Mouse (Mus musculus) MN1 (cell line): ENCODE results near the gene Nedd9.

Source experiments
- DNase-seq: peaks from one replicate; pipeline ENCODE4 v3.0.0-alpha.2; 2016; ENCODE audit warnings: low spot score

The Nedd9 gene

DNA sequence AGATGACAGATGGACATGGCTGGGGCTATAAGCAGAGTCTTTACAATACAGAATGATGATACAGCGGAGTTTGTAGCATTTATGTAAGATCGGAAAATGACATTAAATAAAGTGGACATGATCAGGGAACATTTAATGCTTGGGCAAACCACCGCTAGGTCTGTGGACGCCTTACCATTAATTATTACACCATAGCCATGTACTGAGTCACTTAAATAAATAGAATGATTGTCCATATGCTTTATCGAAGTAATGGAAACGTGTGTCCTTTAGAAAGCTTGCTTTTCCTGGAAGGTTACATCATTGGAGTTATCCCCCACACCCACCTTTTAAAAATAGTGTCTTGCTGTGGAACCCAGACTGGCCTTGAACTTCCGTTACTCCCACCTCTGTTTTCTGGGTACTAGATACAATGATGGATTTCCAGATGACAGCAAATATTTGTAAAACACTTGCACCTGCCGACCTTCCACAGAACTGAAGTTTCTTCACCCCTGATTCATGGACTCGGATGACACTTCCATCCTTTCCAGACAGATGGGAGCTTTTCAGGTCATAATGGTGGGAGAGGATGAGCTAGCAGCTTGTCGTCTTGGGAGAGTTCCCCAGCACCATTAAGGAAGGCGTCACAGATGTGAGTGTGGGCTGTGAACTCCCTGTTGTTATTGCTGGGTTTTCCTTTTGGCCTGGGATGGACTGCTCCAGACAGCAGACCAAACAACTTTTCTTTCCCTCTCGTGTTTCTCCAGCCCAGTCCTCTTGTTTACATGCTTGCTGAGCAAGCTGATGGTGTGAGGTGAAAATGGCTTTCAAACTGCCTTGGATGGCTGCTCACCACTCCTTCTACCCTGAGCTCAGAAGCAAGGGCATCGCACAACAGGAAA is 76.7 kb downstream of the Nedd9 start:
- DNase-seq, result no peak

DNA sequence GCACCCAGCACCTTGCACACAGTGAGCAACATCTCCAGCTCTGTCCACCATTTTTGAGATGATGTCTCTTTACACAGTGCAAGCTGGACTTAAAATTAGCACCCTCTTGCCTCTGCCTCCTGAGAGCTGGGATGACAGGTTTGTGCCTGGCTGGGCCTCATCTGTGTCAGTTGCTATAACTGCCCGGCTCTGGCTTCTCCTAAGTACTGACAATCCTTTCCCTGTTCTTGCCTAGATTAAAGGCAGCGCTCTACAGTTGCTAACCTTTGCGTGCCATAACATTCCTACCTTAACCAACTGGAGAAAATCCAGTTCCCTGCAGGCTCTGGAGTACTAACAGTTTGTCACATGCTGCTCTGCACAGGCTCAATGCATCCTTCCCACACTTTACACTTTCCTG is 77.9 kb downstream of the Nedd9 start:
- DNase-seq, result no peak

DNA sequence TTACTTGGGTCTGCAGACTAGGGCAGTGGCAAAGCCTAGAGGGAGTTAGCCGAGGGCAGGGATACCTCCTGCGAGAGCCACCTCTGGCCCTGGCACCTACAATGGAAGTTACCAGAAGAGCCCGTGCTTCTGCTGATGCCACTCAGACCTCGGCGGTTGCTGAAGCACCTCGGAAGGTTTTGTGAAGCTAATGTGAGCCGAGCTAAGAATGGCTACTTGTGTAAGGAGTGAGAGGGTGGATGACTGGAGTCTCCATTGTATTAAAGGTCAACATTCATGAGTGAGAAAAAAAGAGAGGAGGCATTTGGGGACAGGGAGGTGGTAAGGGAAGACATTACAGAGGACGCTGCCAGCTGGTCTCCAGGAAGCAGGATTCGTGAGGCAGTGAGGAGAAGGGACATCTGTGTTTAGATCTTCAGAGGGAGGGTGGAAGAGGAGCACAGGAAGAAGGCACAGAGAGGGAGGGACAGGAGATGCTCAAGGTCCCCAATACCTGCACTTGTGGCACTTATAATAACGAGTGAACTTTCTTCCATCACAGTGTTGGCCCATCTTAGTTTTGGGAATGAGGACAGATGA is 78.7 kb downstream of the Nedd9 start:
- no peak for DNase-seq

DNA sequence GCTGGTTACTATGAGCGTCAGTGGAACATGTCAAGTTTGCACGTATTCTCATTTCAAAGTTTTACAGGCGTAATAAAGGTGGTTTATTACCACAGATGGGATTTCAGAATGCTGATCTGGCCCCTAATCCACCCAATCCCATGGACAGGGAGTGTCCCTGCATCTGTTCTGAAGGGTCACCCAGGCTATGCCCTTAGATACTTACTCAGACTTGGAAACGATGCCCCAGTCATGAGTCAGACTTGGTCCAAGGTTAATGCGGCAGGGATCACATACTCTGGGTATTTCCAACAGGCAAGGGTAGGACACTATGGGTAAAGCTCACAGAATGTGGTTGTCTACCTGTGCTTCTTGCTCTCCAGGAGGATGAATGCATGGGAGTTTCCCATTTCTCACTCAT is 82.2 kb downstream of the Nedd9 start:
- no peak for DNase-seq

- DNase-seq, result no peak
These were observed 83.3 kb downstream of the Nedd9 start for GRCm38 (mm10) chr13:41403838-41404237.

DNA sequence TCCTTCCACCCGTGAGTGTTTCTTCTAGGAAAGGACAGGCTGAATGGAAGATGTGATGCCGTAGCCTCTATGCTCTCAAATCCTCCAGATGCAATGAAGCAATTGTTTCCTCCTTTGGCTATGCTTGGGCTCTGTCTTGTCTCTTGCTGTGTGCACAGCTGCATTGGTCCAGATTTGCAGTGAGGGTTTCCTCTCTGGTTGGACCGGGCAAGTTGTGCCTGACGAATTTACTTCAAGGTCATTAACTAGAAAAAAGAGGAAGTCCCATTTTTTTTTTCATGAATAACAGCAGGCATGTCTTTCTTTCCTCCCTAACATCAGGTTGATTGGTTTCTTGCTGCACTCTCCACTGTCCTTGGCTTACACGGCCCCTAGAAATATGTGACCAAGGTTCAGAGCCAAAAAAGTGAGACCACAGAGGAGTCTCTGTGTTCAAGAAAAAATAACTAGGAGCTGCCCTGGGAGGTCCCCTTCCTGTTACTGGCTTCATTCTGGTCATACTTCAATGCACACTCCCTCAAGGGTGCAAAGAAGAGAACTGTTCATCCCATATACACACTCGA is 84.6 kb downstream of the Nedd9 start:
- no peak for DNase-seq

DNA sequence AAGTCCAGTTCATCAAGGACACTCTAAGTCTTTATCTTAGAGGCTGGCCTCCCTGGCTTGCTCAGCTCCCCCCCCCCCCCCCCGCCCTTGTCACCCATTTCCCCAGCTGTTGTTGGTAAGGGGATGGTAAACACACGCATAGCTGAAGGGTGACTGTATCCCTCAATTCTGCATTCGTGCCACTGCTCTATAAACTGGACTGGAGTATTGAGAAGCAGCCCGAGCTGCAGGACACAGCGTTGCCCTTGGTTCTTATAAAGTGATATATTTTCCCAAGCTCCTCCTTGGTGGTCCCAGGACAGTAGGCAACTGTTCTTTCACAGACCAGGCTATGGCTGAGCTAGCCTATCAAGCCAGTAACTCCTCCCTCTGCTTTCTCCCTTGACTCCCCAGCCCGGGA is 85.4 kb downstream of the Nedd9 start:
- DNase-seq, result no peak

DNA sequence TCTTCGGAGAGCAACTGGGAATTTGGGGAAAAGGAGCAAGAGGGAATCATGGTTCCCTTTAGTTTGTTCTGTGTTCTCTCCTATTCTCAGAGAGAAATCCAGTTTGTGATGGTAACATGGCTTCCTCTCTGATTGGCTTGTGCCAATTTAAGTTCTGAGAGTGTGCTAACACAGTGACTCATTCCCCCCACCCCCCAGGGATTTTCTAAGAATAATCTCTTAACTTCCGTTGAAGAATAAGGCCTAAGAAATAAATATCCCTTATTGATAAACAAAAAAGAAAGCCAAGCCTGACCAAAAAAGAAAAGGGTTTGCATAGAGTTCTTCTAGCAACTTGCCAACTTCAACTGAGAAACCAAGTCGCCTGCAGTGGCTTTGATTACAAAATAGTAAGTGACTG is 86.9 kb downstream of the Nedd9 start:
- no peak for DNase-seq

- no peak for DNase-seq
These were observed 95.0 kb downstream of the Nedd9 start for GRCm38 (mm10) chr13:41392191-41392590.

DNA sequence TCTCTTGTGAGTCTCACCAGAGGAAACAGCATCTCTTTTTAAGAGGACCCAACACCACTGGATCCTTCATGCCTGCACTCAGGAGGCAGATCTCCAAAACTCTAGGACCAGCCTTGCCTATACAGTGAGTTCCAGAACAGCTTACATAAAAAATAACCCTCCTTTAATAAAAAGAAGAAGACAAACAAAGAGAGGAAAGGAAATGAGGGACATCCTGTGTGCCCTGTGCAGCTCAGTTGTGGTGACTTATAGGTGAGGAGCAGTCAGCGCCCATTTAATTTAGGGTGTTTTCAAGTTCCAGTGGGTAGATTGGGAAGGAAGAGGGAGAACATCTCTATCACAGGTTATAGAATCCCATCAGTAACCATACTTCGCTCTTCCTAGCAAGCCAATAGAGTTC is 96.5 kb downstream of the Nedd9 start:
- no peak for DNase-seq

DNA sequence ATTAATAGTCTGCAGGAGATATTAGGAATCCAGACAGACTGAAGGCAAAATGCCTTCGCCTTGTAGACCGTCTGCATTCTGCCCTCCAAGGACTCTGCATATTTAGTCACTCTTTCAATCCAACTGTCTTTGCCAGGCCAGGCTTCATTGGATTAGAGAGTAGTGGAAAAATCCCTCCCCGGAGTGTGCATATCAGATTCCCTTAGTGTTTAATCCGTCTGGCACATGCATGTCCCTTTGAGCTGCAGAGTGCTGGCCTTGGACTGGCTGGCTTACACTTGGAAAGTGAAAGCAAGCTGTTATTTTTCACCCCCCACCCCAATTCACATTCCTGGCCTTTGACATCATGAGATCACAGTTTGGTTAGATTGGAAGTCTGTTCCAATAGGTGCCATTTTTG is 100.6 kb downstream of the Nedd9 start:
- DNase-seq, result no peak

GRCm38 (mm10) chr13:41384896-41385295 is 102.3 kb downstream of the Nedd9 start:
- DNase-seq, result no peak

DNA sequence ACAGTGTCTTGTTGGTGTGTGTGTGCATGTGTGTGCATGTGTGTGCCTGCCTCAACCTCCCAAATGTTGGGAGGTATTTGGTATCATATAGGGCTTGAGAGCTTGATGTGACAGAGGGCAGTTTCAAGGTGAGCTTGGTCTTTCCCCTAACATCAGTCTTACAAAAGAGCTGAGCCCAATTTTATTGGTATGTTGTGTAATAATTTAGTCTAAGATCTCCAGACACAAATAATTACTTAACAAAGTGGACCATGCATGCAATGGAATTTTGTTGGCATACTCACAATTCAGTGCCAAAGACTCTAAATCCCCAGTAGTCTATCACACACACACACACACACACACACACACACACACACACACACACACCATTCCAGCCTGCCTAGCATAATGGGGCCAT is 104.5 kb downstream of the Nedd9 start:
- no peak for DNase-seq

GRCm38 (mm10) chr13:41381806-41382546 is 105.2 kb downstream of the Nedd9 start:
- no peak for DNase-seq

DNA sequence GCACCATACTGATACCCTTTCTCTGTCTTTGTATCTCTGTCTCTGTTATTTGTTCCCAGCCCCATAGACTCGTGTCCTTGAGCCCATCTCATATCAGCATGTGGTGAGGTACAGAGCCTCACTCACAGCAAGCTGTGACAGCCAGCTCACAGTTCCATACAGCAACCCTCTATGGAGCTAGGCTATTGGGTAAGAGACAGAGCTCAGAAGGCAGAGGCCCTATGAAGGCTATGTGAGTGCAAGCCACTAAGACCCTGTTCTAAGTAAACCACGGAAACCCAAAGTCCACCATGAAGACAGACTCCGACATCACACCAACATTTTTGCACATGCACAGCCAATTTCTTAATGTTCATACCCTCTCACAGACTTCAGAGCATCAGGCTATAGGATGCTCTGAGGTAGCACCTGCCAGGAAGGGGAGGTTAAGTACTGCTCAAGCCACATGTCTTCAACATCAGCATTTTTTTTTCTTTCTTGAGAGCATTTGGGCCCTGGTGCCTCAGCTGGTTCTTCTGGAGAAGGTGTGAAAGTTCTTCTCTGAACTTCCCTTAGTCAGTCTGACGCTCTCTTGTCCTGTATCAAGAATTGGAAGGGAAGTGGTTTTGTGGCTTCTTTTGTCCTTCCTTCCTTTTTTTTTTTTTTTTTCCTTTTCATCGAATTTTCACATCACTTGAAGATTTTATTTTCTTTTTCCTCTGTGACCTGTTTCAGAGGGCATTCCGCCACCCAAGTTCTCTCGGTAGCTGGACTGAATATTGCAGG is 105.9 kb downstream of the Nedd9 start:
- no peak for DNase-seq

DNA sequence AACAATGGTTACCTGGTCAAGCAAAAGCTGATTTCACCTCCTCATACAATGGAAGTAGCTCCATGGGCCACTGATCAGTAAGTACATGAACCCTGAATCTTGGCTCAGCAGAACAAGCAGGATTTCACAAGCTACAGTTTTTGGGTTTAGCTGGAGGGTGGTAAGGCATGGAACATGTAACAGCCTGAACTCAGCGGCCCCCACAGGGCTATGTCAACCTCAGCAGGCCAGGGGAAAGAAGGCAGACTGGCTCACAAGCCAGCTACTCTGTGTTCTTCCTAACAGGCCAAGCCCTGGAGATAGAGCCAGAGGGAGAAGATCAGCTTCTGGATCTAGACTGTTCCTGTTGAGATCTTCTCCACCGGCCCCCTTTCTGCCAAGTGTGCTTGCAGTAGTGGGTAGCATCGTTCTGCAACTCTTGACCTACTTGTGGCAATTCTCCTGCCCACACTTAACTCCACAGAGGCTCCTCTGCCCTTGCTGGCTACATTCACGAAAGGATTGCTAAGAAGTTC is 107.2 kb downstream of the Nedd9 start:
- DNase-seq, result no peak

DNA sequence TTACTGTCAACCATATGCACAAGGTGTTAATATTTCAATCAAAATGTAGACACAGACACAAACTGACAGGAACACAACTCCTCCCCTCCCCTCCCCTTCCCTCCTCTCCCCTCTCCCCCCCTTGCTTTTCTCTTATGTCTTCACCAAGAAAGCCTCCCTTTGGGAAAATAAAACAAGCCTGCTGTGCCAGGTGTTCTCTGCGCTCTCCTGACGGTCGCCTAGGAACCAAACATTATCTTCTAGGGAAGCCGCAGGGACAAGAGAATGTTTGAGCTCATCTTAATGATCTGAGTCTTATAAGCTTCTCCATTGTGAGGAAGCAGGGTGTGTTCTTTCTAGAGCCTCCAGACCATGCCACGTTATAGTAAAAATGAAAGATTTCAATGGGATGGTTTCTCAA is 108.7 kb downstream of the Nedd9 start:
- no peak for DNase-seq

- DNase-seq, result no peak
These were observed 109.3 kb downstream of the Nedd9 start for GRCm38 (mm10) chr13:41377856-41378255.

GRCm38 (mm10) chr13:41377011-41377431 is 110.1 kb downstream of the Nedd9 start:
- DNase-seq, result no peak

DNA sequence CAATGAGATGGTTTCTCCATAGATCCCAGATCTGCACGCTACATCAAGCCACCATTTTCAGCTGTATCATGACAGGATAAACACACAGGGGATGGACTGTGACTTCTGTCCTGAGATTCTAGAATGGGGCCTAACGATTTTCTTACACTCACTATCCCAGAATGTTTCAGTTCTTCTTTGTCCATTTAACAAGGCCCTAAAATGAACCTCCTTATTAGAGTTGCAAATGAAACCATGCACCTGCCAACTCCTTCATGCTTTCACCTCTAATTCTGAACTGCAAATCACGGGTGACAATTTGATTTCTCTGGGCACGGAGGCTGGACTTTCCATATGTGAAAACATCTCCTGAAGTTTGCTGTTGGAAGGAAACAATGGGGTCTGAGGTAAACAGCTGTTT is 111.1 kb downstream of the Nedd9 start:
- DNase-seq, result no peak

- no peak for DNase-seq
These were observed 111.5 kb downstream of the Nedd9 start for GRCm38 (mm10) chr13:41375696-41376095.

GRCm38 (mm10) chr13:41374886-41375285 is 112.3 kb downstream of the Nedd9 start:
- no peak for DNase-seq
